8 mouse cellular contexts compared by ENCODE assay signal in genomic region chr8:105516018-105516645, GRCm38 (mm10). TPM values are rescaled to one million over a fixed set of nuclear protein-coding genes. Genes with fewer than 3 reads are reported as not detected.
DNase-seq lines count a peak whose midpoint lies in the region; ATAC-seq and TF ChIP-seq lines count a peak whose summit lies in the region.

No protein-coding gene starts in this region.

- no peaks in the 10 kb centered on the region for H3K27me3 ChIP-seq in cerebellum, adult 2 months (ENCODE audit: control insufficient read depth, insufficient read depth, low read length)
- peaks cover 11% of the 10 kb centered on the region for H3K27me3 ChIP-seq in forebrain, postnatal 0 days (ENCODE audit: insufficient read depth, low read length)
- H3K27me3 ChIP-seq in hindbrain, embryonic 12.5 days = peaks cover 20% of the 10 kb centered on the region
- H3K27me3 ChIP-seq in lung, embryonic 16.5 days (ENCODE audit: control insufficient read depth, insufficient read depth, low read depth, low read length) = no peaks in the 10 kb centered on the region
- H3K27me3 ChIP-seq in thymus, adult 2 months (ENCODE audit: control insufficient read depth, insufficient read depth, low read length) = peaks cover 3% of the 10 kb centered on the region; the same call in 1 of the 2 replicates

- H3K4me1 ChIP-seq in cerebellum, adult 2 months (ENCODE audit: control insufficient read depth, insufficient read depth, low read length) = peaks cover 5% of the 10 kb centered on the region; the same call in 1 of the 2 replicates
- peaks cover 11% of the 10 kb centered on the region; the same call in 1 of the 2 replicates for H3K4me1 ChIP-seq in forebrain, postnatal 0 days (ENCODE audit: insufficient read depth)
- peaks cover 46% of the 10 kb centered on the region for H3K4me1 ChIP-seq in hindbrain, embryonic 12.5 days
- H3K4me1 ChIP-seq in lung, embryonic 16.5 days (replicated peaks; ENCODE audit: control insufficient read depth, insufficient read depth, low read length) = peaks cover 35% of the 10 kb centered on the region
- peaks cover 10% of the 10 kb centered on the region; the same call in 1 of the 2 replicates for H3K4me1 ChIP-seq in thymus, adult 2 months (replicated peaks; ENCODE audit: control insufficient read depth, insufficient read depth, low read length)

- 0 out of 2 replicates have a peak overlapping the region, but pooled peaks have one; percentile 3 for H3K9ac ChIP-seq in forebrain, postnatal 0 days
- peak overlapping the region; percentile 8; the same call in 1 of the 2 replicates for H3K9ac ChIP-seq in hindbrain, embryonic 12.5 days
- H3K9ac ChIP-seq in lung, embryonic 16.5 days (ENCODE audit: low read length) = peak overlapping the region; percentile 37

- peak; percentile 98 for TF ChIP-seq CTCF in cerebellum, adult 2 months (IDR thresholded peaks at IDR 0.05; ENCODE audit: borderline replicate concordance, insufficient read depth, low read depth, low read length)
- peak; percentile 93 for TF ChIP-seq CTCF in forebrain, postnatal 0 days (IDR thresholded peaks at IDR 0.05; ENCODE audit: low read depth)
- peak; percentile 71; the same call in 1 of the 2 replicates for TF ChIP-seq CTCF in thymus, adult 2 months (IDR thresholded peaks at IDR 0.05; ENCODE audit: borderline replicate concordance, control insufficient read depth, extremely low read depth, insufficient read depth, low read length, poor library complexity)

- H3K9me3 ChIP-seq in forebrain, postnatal 0 days (ENCODE audit: low read length) = no peaks in the 10 kb centered on the region
- H3K9me3 ChIP-seq in hindbrain, embryonic 12.5 days (replicated peaks) = no peaks in the 10 kb centered on the region
- no peaks in the 10 kb centered on the region for H3K9me3 ChIP-seq in lung, embryonic 16.5 days (ENCODE audit: control insufficient read depth, low read length)

- no peak overlapping the region for H3K27ac ChIP-seq in cerebellum, adult 2 months (ENCODE audit: insufficient read depth, low read length)
- H3K27ac ChIP-seq in forebrain, postnatal 0 days (ENCODE audit: low read depth, low read length) = no peak overlapping the region
- H3K27ac ChIP-seq in hindbrain, embryonic 12.5 days = 0 out of 2 replicates have a peak overlapping the region, but pooled peaks have one; percentile 5
- no peak overlapping the region for H3K27ac ChIP-seq in lung, embryonic 16.5 days (ENCODE audit: low read length)
- H3K27ac ChIP-seq in thymus, adult 2 months (ENCODE audit: control insufficient read depth, insufficient read depth, low read length) = no peak overlapping the region

- peak overlapping the region; percentile 35 for H3K4me2 ChIP-seq in forebrain, postnatal 0 days (ENCODE audit: low read depth)
- peak overlapping the region; percentile 38 for H3K4me2 ChIP-seq in hindbrain, embryonic 12.5 days (replicated peaks)
- H3K4me2 ChIP-seq in lung, embryonic 16.5 days (ENCODE audit: low read depth, low read length) = peak overlapping the region; percentile 53

- peak; percentile 64 for DNase-seq in MEL-GATA-1-ER (ENCODE audit: extremely low read depth, low read depth)
- DNase-seq in cerebellum, adult 2 months = peak; percentile 74 to 85
- DNase-seq in forebrain, postnatal 0 days = peak; percentile 84
- DNase-seq in layer of hippocampus, postnatal 10 days (ENCODE audit: low spot score in 2 of 2) = peak; percentile 77 to 83
- peak; percentile 52 for DNase-seq in ovary, adult 18-20 months (ENCODE audit: low spot score)
- peak; percentile 74 for DNase-seq in thymus, adult 2 months

- WGBS in cerebellum, adult 2 months = 11% methylated on average over 12 of the region's 12 CpGs
- WGBS in forebrain, postnatal 0 days = 12% methylated on average over 12 of the region's 12 CpGs
- WGBS in hindbrain, embryonic 12.5 days = 13% methylated on average over 12 of the region's 12 CpGs
- 11% methylated on average over 12 of the region's 12 CpGs for WGBS in lung, embryonic 16.5 days
- WGBS in thymus, adult 2 months = 20% methylated on average over 12 of the region's 12 CpGs

- no peak for TF ChIP-seq POLR2A in cerebellum, adult 2 months (IDR thresholded peaks at IDR 0.05; ENCODE audit: borderline replicate concordance, insufficient read depth, low read length)
- no peak for TF ChIP-seq POLR2A in thymus, adult 2 months (IDR thresholded peaks at IDR 0.05; ENCODE audit: control insufficient read depth, extremely low read depth, insufficient read depth, low read length, poor library complexity)

- peak; percentile 73 for ATAC-seq in forebrain, postnatal 0 days
- peak; percentile 58 for ATAC-seq in hindbrain, embryonic 12.5 days (ENCODE audit: low FRiP score)
- peak; percentile 53 for ATAC-seq in lung, embryonic 16.5 days (ENCODE audit: low read depth)

- H3K36me3 ChIP-seq in forebrain, postnatal 0 days (ENCODE audit: insufficient read depth) = no peaks in the 10 kb centered on the region
- no peaks in the 10 kb centered on the region for H3K36me3 ChIP-seq in hindbrain, embryonic 12.5 days
- no peaks in the 10 kb centered on the region for H3K36me3 ChIP-seq in lung, embryonic 16.5 days (ENCODE audit: control insufficient read depth, insufficient read depth, low read length)
- no peaks in the 10 kb centered on the region for H3K36me3 ChIP-seq in thymus, adult 2 months (ENCODE audit: control insufficient read depth, insufficient read depth, low read length)

- no peak overlapping the region for H3K4me3 ChIP-seq in cerebellum, adult 2 months (replicated peaks; ENCODE audit: insufficient read depth, low read depth, low read length)
- no peak overlapping the region for H3K4me3 ChIP-seq in forebrain, postnatal 0 days (ENCODE audit: low read depth, low read length)
- peak overlapping the region; percentile 4; the same call in 1 of the 2 replicates for H3K4me3 ChIP-seq in hindbrain, embryonic 12.5 days
- H3K4me3 ChIP-seq in lung, embryonic 16.5 days (ENCODE audit: low read length) = peak overlapping the region; percentile 17; the same call in 1 of the 2 replicates
- no peak overlapping the region for H3K4me3 ChIP-seq in thymus, adult 2 months (ENCODE audit: control insufficient read depth, insufficient read depth, low read length)

RNA-seq across cellular contexts. Expression of gene Hsd11b2, which starts 2.4 kb away (rescaled TPM):
- polyA plus RNA-seq in cerebellum, adult 2 months (2012; rRNA removed) = 0.08 TPM in 1 of 2 replicates, not detected in the other
- 0.38 and 0.52 TPM in 2 replicates for total RNA-seq in forebrain, postnatal 0 days (2014; rRNA removed)
- polyA plus RNA-seq in forebrain, postnatal 0 days (2015; fragmentation: Nextera tagmentation; extraction: Ambion mirVana) = 1.3 and 2.6 TPM in 2 replicates
- 24.2 and 24.7 TPM in 2 replicates for polyA plus RNA-seq in hindbrain, embryonic 12.5 days (2016; fragmentation: Nextera tagmentation; extraction: Ambion mirVana)
- under 1 TPM in 1 of 2 experiments, not detected in 1; 0.18 TPM for total RNA-seq in layer of hippocampus, postnatal 10 days (2021)
- 1.6 and 2.2 TPM in 2 replicates for polyA plus RNA-seq in lung, embryonic 16.5 days (2015; fragmentation: Nextera tagmentation; extraction: Ambion mirVana)
- 0.46 and 0.90 TPM in 2 replicates for polyA plus RNA-seq in thymus, adult 2 months (2012; rRNA removed)

RNA-seq across cellular contexts. Expression of gene Zdhhc1, which starts 19.4 kb away (rescaled TPM):
- 64.7 and 67.9 TPM in 2 replicates for polyA plus RNA-seq in cerebellum, adult 2 months (2012; rRNA removed)
- total RNA-seq in forebrain, postnatal 0 days (2014; rRNA removed) = 22.9 and 30.4 TPM in 2 replicates
- polyA plus RNA-seq in forebrain, postnatal 0 days (2015; fragmentation: Nextera tagmentation; extraction: Ambion mirVana) = 16.2 and 22.7 TPM in 2 replicates
- 35.8 and 36.1 TPM in 2 replicates for polyA plus RNA-seq in hindbrain, embryonic 12.5 days (2016; fragmentation: Nextera tagmentation; extraction: Ambion mirVana)
- total RNA-seq in layer of hippocampus, postnatal 10 days (2021) = 10 to 100 TPM; 17.5 to 20.4 TPM
- polyA plus RNA-seq in lung, embryonic 16.5 days (2015; fragmentation: Nextera tagmentation; extraction: Ambion mirVana) = 48.3 and 48.4 TPM in 2 replicates
- polyA plus RNA-seq in thymus, adult 2 months (2012; rRNA removed) = 22.3 and 23.5 TPM in 2 replicates

RNA-seq across cellular contexts. Expression of gene Tppp3, which starts 44.8 kb away (rescaled TPM):
- 286 and 297 TPM in 2 replicates for polyA plus RNA-seq in cerebellum, adult 2 months (2012; rRNA removed)
- total RNA-seq in forebrain, postnatal 0 days (2014; rRNA removed) = 66.6 and 80.6 TPM in 2 replicates
- polyA plus RNA-seq in forebrain, postnatal 0 days (2015; fragmentation: Nextera tagmentation; extraction: Ambion mirVana) = 74.6 and 106 TPM in 2 replicates
- 162 and 186 TPM in 2 replicates for polyA plus RNA-seq in hindbrain, embryonic 12.5 days (2016; fragmentation: Nextera tagmentation; extraction: Ambion mirVana)
- total RNA-seq in layer of hippocampus, postnatal 10 days (2021) = 10 to 100 TPM; 34.5 to 40.0 TPM
- polyA plus RNA-seq in lung, embryonic 16.5 days (2015; fragmentation: Nextera tagmentation; extraction: Ambion mirVana) = 83.3 and 110 TPM in 2 replicates
- polyA plus RNA-seq in thymus, adult 2 months (2012; rRNA removed) = 14.6 and 27.8 TPM in 2 replicates

RNA-seq across cellular contexts. Expression of gene Atp6v0d1, which starts 49.7 kb away (rescaled TPM):
- polyA plus RNA-seq in cerebellum, adult 2 months (2012; rRNA removed) = 333 and 336 TPM in 2 replicates
- 179 TPM in 2 replicates for total RNA-seq in forebrain, postnatal 0 days (2014; rRNA removed)
- polyA plus RNA-seq in forebrain, postnatal 0 days (2015; fragmentation: Nextera tagmentation; extraction: Ambion mirVana) = 251 and 275 TPM in 2 replicates
- polyA plus RNA-seq in hindbrain, embryonic 12.5 days (2016; fragmentation: Nextera tagmentation; extraction: Ambion mirVana) = 117 and 127 TPM in 2 replicates
- 100 to 1,000 TPM; 298 to 305 TPM for total RNA-seq in layer of hippocampus, postnatal 10 days (2021)
- 87.3 and 93.0 TPM in 2 replicates for polyA plus RNA-seq in lung, embryonic 16.5 days (2015; fragmentation: Nextera tagmentation; extraction: Ambion mirVana)
- polyA plus RNA-seq in thymus, adult 2 months (2012; rRNA removed) = 112 and 119 TPM in 2 replicates

Comparison
In these comparisons a context has a peak if more than half of its experiments do, and no peak if none do; other contexts are left out.
1. H3K4me3 ChIP-seq: peak in hindbrain, embryonic 12.5 days (single experiment) and lung, embryonic 16.5 days (single experiment); none in cerebellum, adult 2 months (single experiment), forebrain, postnatal 0 days (single experiment) and thymus, adult 2 months (single experiment).
2. Peak in every context shown above with its lines, with median percentiles within 50 percentile points of each other: DNase-seq, CTCF ChIP-seq, ATAC-seq, H3K4me2 ChIP-seq and H3K9ac ChIP-seq.